Mouse (Mus musculus): ENCODE measurements at regions not wholly inside any gene's neighbourhood (a gene's known extent, or its start where the extent isn't known, plus 50 kb on each side); places are given as distances from the start of the nearest gene placed in this dataset.

GRCm38 (mm10) chr1:76430041-76430610 lies 884.1 kb downstream of the Slc4a3 start:
- TF ChIP-seq CTCF (IDR thresholded peaks at IDR 0.05; ENCODE audit: low read depth), result no peak
- no peak for TF ChIP-seq EP300 (IDR thresholded peaks at IDR 0.05; ENCODE audit: low read depth)

Data from liver, postnatal 0 days (tissue).